Mouse (Mus musculus) heart, embryonic 10.5 days (tissue): ENCODE data around the gene Erich3. TPM values are rescaled to one million over a fixed set of nuclear protein-coding genes. Genes with fewer than 3 reads are reported as not detected.

Experiments
- polyA plus RNA-seq: library from polyadenylated mRNA; unstranded; fragments of >200 nt; fragmentation: Nextera tagmentation; extraction: Ambion mirVana; gene quantifications from 2 replicates; pipeline ENCODE4 v1.2.1, GENCODE M21; 2016

Gene Erich3
- polyA plus RNA-seq, 1 experiment from 2014 or later: 0.13 TPM

Other genes starting within 250 kb of the Erich3 start
- 13.2 and 15.2 TPM in 2 replicates for gene Cryz, start 67.1 kb upstream of the Erich3 start, polyA plus RNA-seq
- gene Tyw3, start 66.8 kb upstream of the Erich3 start, polyA plus RNA-seq: 14.6 and 18.2 TPM in 2 replicates